In genomic region chr1:124718065-124718464, GRCm38 (mm10) we compare ENCODE assay signal across 8 mouse cellular contexts.
DNase-seq lines count a peak whose midpoint lies in the region; ATAC-seq and TF ChIP-seq lines count a peak whose summit lies in the region.
"Had no signal": no experiment of that assay in that cellular context is flagged by ENCODE, and none has a peak within 500 bp of the region (broad histone marks: within the 10 kb centered on the region; RNA-seq: fewer than 3 reads in every experiment).

No protein-coding gene starts in this region.

- CTCF ChIA-PET in Patski (lab: Charles Lee), result interaction anchor here (1.0 to 1.4 kb wide), 5 partner anchors 10 to 653 kb away, joined by 3 to 6 read pairs (median 3); no protein-coding TSS in a partner anchor

- no peaks in the 10 kb centered on the region for H3K27me3 ChIP-seq in Patski
- H3K27me3 ChIP-seq: stomach, embryonic 15.5 days had no signal

- DNase-seq in ES-CJ7 (ENCODE audit: low read depth, low spot score), result peak; percentile 47
- DNase-seq in Patski (ENCODE audit: low read depth, low spot score), result peak; percentile 1
- peak; percentile 86 to 93 for DNase-seq in cerebellum, postnatal 14 days
- peak; percentile 74 to 79 for DNase-seq in layer of hippocampus, postnatal 14 days (ENCODE audit: low spot score in 2 of 2)
- DNase-seq in testis, postnatal 14 days (ENCODE audit: low spot score), result peak; percentile 6

- ATAC-seq in Patski, result no peak
- ATAC-seq in granulocyte monocyte progenitor cell, adult 5-6 weeks (replicated peaks; ENCODE audit: poor library complexity, severe bottlenecking), result peak; percentile 74
- ATAC-seq in megakaryocyte progenitor cell, adult 5-6 weeks (replicated peaks; ENCODE audit: poor library complexity), result peak; percentile 85

- POLR2A ChIA-PET in Patski (lab: Charles Lee), result no interaction called here

- TF ChIP-seq CTCF in Patski (IDR thresholded peaks at IDR 0.05), result peak; percentile 83

- in situ Hi-C loops in Patski (cut with MboI; ENCODE audit: low pct_unique_long_range_greater_than_20kb), result loop anchor here (5.0 to 25.0 kb wide), 2 partner anchors 654 to 869 kb away; no protein-coding TSS in a partner anchor

Comparison
In these comparisons a context has a peak if more than half of its experiments do, and no peak if none do; other contexts are left out.
1. DNase-seq: peak in every context shown above with its lines; median percentile 90 in cerebellum, postnatal 14 days; 76 in layer of hippocampus, postnatal 14 days; 47 in ES-CJ7; 6 in testis, postnatal 14 days; 1 in Patski.